Mouse (Mus musculus): ENCODE results near the gene Fbln2. TPM values are rescaled to one million over a fixed set of nuclear protein-coding genes. Genes with fewer than 3 reads are reported as not detected.

Gene Fbln2
- total RNA-seq, 2 experiments from 2014 or later: 115 to 127 TPM

DNA sequence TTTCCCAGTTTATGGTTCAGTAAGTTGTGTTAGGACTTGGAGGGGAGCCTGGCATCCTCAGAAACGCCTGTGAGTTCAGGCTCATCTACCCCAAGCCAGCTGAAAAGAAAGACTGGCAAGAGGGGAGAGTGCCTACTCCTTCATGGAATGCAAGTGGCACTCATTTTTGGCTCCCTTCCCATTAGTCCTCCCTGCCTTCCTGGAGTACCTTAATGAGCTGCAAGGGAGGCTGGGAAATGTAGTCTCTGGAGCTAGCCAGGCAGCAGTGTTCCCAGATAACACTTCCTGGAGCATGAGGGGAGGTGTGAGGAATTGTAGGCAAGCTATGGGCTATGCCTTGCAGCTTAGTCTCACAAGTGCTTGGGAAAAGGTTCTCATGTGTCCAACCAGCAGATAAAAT is 95.7 kb downstream of the Fbln2 start:
- no peak for DNase-seq (ENCODE audit: low spot score in 2 of 2)

DNA sequence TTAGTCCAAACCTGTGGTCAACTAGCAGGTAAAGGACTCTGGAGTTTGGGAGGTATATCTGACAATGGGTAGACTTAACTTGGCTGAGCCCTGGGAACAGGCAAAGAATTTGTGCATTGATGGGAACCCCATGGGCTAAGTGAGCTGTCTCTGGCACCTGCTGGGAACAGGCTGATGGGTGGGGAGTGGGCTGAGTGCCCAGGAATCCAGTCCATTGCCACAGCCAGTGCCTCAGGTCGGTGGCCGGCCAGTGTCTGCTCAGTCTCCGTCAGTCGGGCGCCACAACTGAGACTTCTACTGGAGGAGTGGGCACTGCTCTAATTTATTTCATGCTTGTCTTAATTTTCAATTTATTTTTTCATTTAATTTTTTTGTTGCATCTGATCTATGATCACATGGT is 98.9 kb downstream of the Fbln2 start:
- no peak for DNase-seq (ENCODE audit: low spot score in 2 of 2)

DNA sequence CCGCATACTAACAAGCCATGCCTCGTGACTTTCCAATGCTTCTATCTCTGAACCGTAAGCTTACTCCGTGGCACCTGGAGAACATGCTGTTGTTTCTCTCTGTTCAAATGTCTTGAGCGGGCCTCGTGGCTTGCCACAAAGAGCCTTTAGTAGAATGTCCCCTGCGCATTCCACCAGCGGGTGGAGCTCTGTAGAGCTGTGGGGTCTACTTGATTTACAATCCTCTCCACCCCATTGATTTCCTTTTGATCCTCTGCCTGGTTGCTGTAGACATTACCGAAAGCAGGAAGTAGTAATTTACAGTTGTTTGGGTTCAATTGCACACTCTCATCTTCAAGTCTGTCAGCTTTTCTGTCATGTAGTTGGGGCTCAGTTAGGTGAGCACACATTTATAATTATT is 100.2 kb downstream of the Fbln2 start:
- DNase-seq (ENCODE audit: low spot score in 2 of 2): no peak

Other genes with a start within 250 kb of the Fbln2 start
- gene Iqsec1, start 223.8 kb upstream of the Fbln2 start, total RNA-seq (2021): 100 to 1,000 TPM in 1 of 2 experiments, 10 to 100 TPM in 1; 84.0 to 106 TPM
- gene Nup210, start 95.6 kb upstream of the Fbln2 start, total RNA-seq (2021): 10 to 100 TPM; 29.9 to 34.0 TPM
- 10 to 100 TPM; 25.0 to 25.1 TPM for gene Hdac11, start 55.8 kb upstream of the Fbln2 start, total RNA-seq (2021)
- not detected for gene Wnt7a, start 198.9 kb downstream of the Fbln2 start, total RNA-seq (2021)